In the genomic region with DNA sequence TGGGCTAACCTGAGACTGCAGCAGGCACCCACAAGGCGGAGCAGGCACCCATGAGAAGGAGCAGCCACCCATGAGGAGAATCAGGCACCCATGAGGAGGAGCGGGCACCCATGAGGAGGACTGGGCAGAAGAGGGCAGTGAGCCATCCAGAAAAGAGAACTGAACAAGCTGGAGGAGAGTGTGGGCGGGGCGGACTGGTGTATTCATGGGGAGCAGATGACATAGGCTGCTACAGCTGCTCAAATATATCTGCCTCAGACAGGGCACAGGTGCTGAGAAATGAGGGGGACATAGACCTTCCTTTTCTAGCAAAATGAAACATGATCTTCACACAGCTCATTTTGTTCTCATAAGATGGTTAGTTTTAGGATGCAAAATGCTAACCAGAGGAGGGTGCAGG, we compare ENCODE assay signal across 13 mouse cellular contexts. TPM values are rescaled to one million over a fixed set of nuclear protein-coding genes. Genes with fewer than 3 reads are reported as not detected.
DNase-seq lines count a peak whose midpoint lies in the region; ATAC-seq lines count a peak whose summit lies in the region.
"Had no signal": no experiment of that assay in that cellular context is flagged by ENCODE, and none has a peak within 500 bp of the region (broad histone marks: within the 10 kb centered on the region; RNA-seq: fewer than 3 reads in every experiment).

No protein-coding gene starts in this region.

- DNase-seq in layer of hippocampus, postnatal 36 days: peak; percentile 12 to 13
- DNase-seq in layer of hippocampus, postnatal 14 days (ENCODE audit: low spot score in 2 of 2): no peak
- peak; percentile 42 for DNase-seq in thymus, postnatal 4 days
- DNase-seq in thymus, postnatal 0 days (ENCODE audit: low spot score): no peak
- DNase-seq in T-cell, adult 2 months (ENCODE audit: low spot score): no peak
- DNase-seq in adrenal gland, postnatal 14 days: no peak
- DNase-seq in adrenal gland, adult 8-10 months: no peak
- DNase-seq: adrenal gland, postnatal 10 days; forebrain, postnatal 0 days; heart, adult 18-20 months; heart, postnatal 10 days; kidney, postnatal 25 days had no signal

- 0 out of 2 replicates have a peak, but pooled peaks have one; percentile 48 for ATAC-seq in megakaryocyte-erythroid progenitor cell, adult 5-6 weeks (replicated peaks; ENCODE audit: low FRiP score, low TSS enrichment, poor library complexity, severe bottlenecking)
- ATAC-seq: forebrain, postnatal 0 days had no signal

RNA-seq across cellular contexts. Expression of a gene that starts 45.1 kb away (rescaled TPM):
- 10 to 100 TPM; 37.3 to 44.2 TPM for total RNA-seq in layer of hippocampus, postnatal 36 days (2021)
- total RNA-seq in layer of hippocampus, postnatal 14 days (2021): 10 to 100 TPM; 60.3 to 61.9 TPM
- polyA plus RNA-seq in thymus, postnatal 0 days (2015; fragmentation: Nextera tagmentation; extraction: Ambion mirVana): 12.4 and 13.2 TPM in 2 replicates
- total RNA-seq in megakaryocyte-erythroid progenitor cell, adult 5-6 weeks (2014; fragmentation: Nextera tagmentation): 34.7 and 37.4 TPM in 2 replicates
- total RNA-seq in megakaryocyte-erythroid progenitor cell, adult 5-6 weeks (2017): 21.9 and 25.6 TPM in 2 replicates
- total RNA-seq in adrenal gland, postnatal 14 days (2021): 26.9 and 34.8 TPM in 2 replicates
- total RNA-seq in adrenal gland, adult 8-10 months (2022): 10 to 100 TPM; 21.0 to 34.0 (median 26.8) TPM

Comparison
In these comparisons a context has a peak if more than half of its experiments do, and no peak if none do; other contexts are left out.
1. DNase-seq: peak in layer of hippocampus, postnatal 36 days (2 of 2) and thymus, postnatal 4 days (single experiment); none in layer of hippocampus, postnatal 14 days (0 of 2), thymus, postnatal 0 days (single experiment), T-cell, adult 2 months (single experiment), adrenal gland, postnatal 14 days (single experiment) and adrenal gland, adult 8-10 months (single experiment).